Mouse (Mus musculus): ENCODE data around the gene Tmem204.
"Not testable (repeated sequence)": the region's sequence is repeated elsewhere in the genome, so short reads cannot be mapped to it uniquely, and the experiment has no call there.

The Tmem204 gene

GRCm38 (mm10) chr17:25083444-25083931 lies at the start of gene Tmem204:
Gene Tmem204, minus strand, starts transcription at chr17:25083591.
- in situ Hi-C loops (cut with MboI; ENCODE audit: low pct_unique_long_range_greater_than_20kb in 1 of 2, low sequenced_read_pairs in 2 of 2, unreplicated experiment in 1 of 2) = no loop called here

GRCm38 (mm10) chr17:25130060-25130459 lies 46.7 kb upstream of the Tmem204 start:
- in situ Hi-C loops (cut with MboI; ENCODE audit: low pct_unique_long_range_greater_than_20kb in 1 of 2, low sequenced_read_pairs in 2 of 2, unreplicated experiment in 1 of 2) = no loop called here

- in situ Hi-C loops (cut with MboI; ENCODE audit: low pct_unique_long_range_greater_than_20kb in 1 of 2, low sequenced_read_pairs in 2 of 2, unreplicated experiment in 1 of 2) = no loop called here
Measured at GRCm38 (mm10) chr17:25127681-25128080, 44.3 kb upstream of the Tmem204 start.

GRCm38 (mm10) chr17:25127079-25127478 lies 43.7 kb upstream of the Tmem204 start:
- in situ Hi-C loops (cut with MboI; ENCODE audit: low pct_unique_long_range_greater_than_20kb in 1 of 2, low sequenced_read_pairs in 2 of 2, unreplicated experiment in 1 of 2) = no loop called here

- in situ Hi-C loops (cut with MboI; ENCODE audit: low pct_unique_long_range_greater_than_20kb in 1 of 2, low sequenced_read_pairs in 2 of 2, unreplicated experiment in 1 of 2) = not testable (repeated sequence)
Measured at GRCm38 (mm10) chr17:25125442-25126060, 42.2 kb upstream of the Tmem204 start.

- in situ Hi-C loops (cut with MboI; ENCODE audit: low pct_unique_long_range_greater_than_20kb in 1 of 2, low sequenced_read_pairs in 2 of 2, unreplicated experiment in 1 of 2) = no loop called here
Measured at GRCm38 (mm10) chr17:25123979-25124378, 40.6 kb upstream of the Tmem204 start.

GRCm38 (mm10) chr17:25120406-25120805 lies 37.0 kb upstream of the Tmem204 start, which contains the start of gene Ptx4:
Gene Ptx4, plus strand, starts transcription at chr17:25120760.
- in situ Hi-C loops (cut with MboI; ENCODE audit: low pct_unique_long_range_greater_than_20kb in 1 of 2, low sequenced_read_pairs in 2 of 2, unreplicated experiment in 1 of 2) = no loop called here

GRCm38 (mm10) chr17:25117263-25117662 lies 33.9 kb upstream of the Tmem204 start:
- in situ Hi-C loops (cut with MboI; ENCODE audit: low pct_unique_long_range_greater_than_20kb in 1 of 2, low sequenced_read_pairs in 2 of 2, unreplicated experiment in 1 of 2) = no loop called here

- in situ Hi-C loops (cut with MboI; ENCODE audit: low pct_unique_long_range_greater_than_20kb in 1 of 2, low sequenced_read_pairs in 2 of 2, unreplicated experiment in 1 of 2) = no loop called here
Measured at GRCm38 (mm10) chr17:25115664-25116432, 32.5 kb upstream of the Tmem204 start, which contains the start of gene Telo2. Gene Telo2, minus strand, starts transcription at chr17:25115967.

GRCm38 (mm10) chr17:25114908-25115645 lies 31.7 kb upstream of the Tmem204 start:
- in situ Hi-C loops (cut with MboI; ENCODE audit: low pct_unique_long_range_greater_than_20kb in 1 of 2, low sequenced_read_pairs in 2 of 2, unreplicated experiment in 1 of 2) = no loop called here

- in situ Hi-C loops (cut with MboI; ENCODE audit: low pct_unique_long_range_greater_than_20kb in 1 of 2, low sequenced_read_pairs in 2 of 2, unreplicated experiment in 1 of 2) = no loop called here
Measured at GRCm38 (mm10) chr17:25112423-25112810, 29.0 kb upstream of the Tmem204 start.

- in situ Hi-C loops (cut with MboI; ENCODE audit: low pct_unique_long_range_greater_than_20kb in 1 of 2, low sequenced_read_pairs in 2 of 2, unreplicated experiment in 1 of 2) = no loop called here
Measured at GRCm38 (mm10) chr17:25111739-25112422, 28.5 kb upstream of the Tmem204 start.

GRCm38 (mm10) chr17:25111220-25111619 lies 27.8 kb upstream of the Tmem204 start:
- in situ Hi-C loops (cut with MboI; ENCODE audit: low pct_unique_long_range_greater_than_20kb in 1 of 2, low sequenced_read_pairs in 2 of 2, unreplicated experiment in 1 of 2) = no loop called here

GRCm38 (mm10) chr17:25110590-25110989 lies 27.2 kb upstream of the Tmem204 start:
- in situ Hi-C loops (cut with MboI; ENCODE audit: low pct_unique_long_range_greater_than_20kb in 1 of 2, low sequenced_read_pairs in 2 of 2, unreplicated experiment in 1 of 2) = no loop called here

- in situ Hi-C loops (cut with MboI; ENCODE audit: low pct_unique_long_range_greater_than_20kb in 1 of 2, low sequenced_read_pairs in 2 of 2, unreplicated experiment in 1 of 2) = no loop called here
Measured at GRCm38 (mm10) chr17:25109578-25109977, 26.2 kb upstream of the Tmem204 start.

GRCm38 (mm10) chr17:25107786-25108185 lies 24.4 kb upstream of the Tmem204 start:
- in situ Hi-C loops (cut with MboI; ENCODE audit: low pct_unique_long_range_greater_than_20kb in 1 of 2, low sequenced_read_pairs in 2 of 2, unreplicated experiment in 1 of 2) = no loop called here

GRCm38 (mm10) chr17:25101338-25101737 lies 17.9 kb upstream of the Tmem204 start:
- in situ Hi-C loops (cut with MboI; ENCODE audit: low pct_unique_long_range_greater_than_20kb in 1 of 2, low sequenced_read_pairs in 2 of 2, unreplicated experiment in 1 of 2) = no loop called here

GRCm38 (mm10) chr17:25100052-25100451 lies 16.7 kb upstream of the Tmem204 start:
- in situ Hi-C loops (cut with MboI; ENCODE audit: low pct_unique_long_range_greater_than_20kb in 1 of 2, low sequenced_read_pairs in 2 of 2, unreplicated experiment in 1 of 2) = no loop called here

GRCm38 (mm10) chr17:25096221-25096620 lies 12.8 kb upstream of the Tmem204 start:
- in situ Hi-C loops (cut with MboI; ENCODE audit: low pct_unique_long_range_greater_than_20kb in 1 of 2, low sequenced_read_pairs in 2 of 2, unreplicated experiment in 1 of 2) = no loop called here

Measured in mouse embryonic stem cell (cell line).